Mouse (Mus musculus) ES-Bruce4 (cell line): Measurements from ENCODE around the gene 4933427I04Rik.

Source experiments
- CTCF ChIP-seq: IDR thresholded peaks from one replicate; pipeline ENCODE4 v1.8.1; 2011; ENCODE audit warnings: low read depth, low read length
- EP300 ChIP-seq: IDR thresholded peaks from 2 replicates; pipeline ENCODE4 v1.6.1; 2011; ENCODE audit warnings: low read depth, low read length; ENCODE audit not compliant: insufficient read depth

GRCm38 (mm10) chr4:123812525-123812924, 47.0 kb upstream of the 4933427I04Rik start:
- peak; percentile 29 for TF ChIP-seq CTCF
- TF ChIP-seq EP300, result no peak
